Mouse (Mus musculus) G1E (cell line): ENCODE measurements around the gene Skil.

Experiments
- CTCF ChIP-seq: IDR thresholded peaks from 2 replicates; pipeline ENCODE4 v1.5.1; 2012; ENCODE audit warnings: low read depth, low read length, inconsistent platforms, mixed read lengths
- GATA1 ChIP-seq: IDR thresholded peaks from 2 replicates; pipeline ENCODE4 v1.6.1; 2012; ENCODE audit warnings: borderline replicate concordance, low read length, inconsistent platforms, mixed read lengths
- GATA2 ChIP-seq: IDR thresholded peaks from 2 replicates; pipeline ENCODE4 v1.6.1; 2012; ENCODE audit warnings: low read depth, low read length, inconsistent platforms, borderline replicate concordance

GRCm38 (mm10) chr3:31097976-31098375 is 3.1 kb downstream of the Skil start:
- TF ChIP-seq CTCF (no peak), GATA2 (no peak), GATA1 (no peak)
